Mouse (Mus musculus) hindbrain, postnatal 0 days (tissue): ENCODE measurements around the gene Ppme1. TPM values are rescaled to one million over a fixed set of nuclear protein-coding genes. Genes with fewer than 3 reads are reported as not detected.

ENCODE experiments used
- ATAC-seq: fragments of 200-750 bp; cut with Nextera tagmentation; 2 replicates; pipeline ENCODE4 v1.8.0; 2017; ENCODE audit warnings: mild to moderate bottlenecking, moderate TSS enrichment, moderate library complexity
- DNase-seq: peaks from one replicate; pipeline ENCODE4 v3.0.0-alpha.2; 2015; ENCODE audit warnings: low spot score
- H3K27ac ChIP-seq: fragments of 300-500 bp; sonication (generic); 2 replicates; pipeline ENCODE4 v1.5.1; 2014; ENCODE audit warnings: mild to moderate bottlenecking
- H3K27me3 ChIP-seq: fragments of 300-500 bp; sonication (generic); 2 replicates; pipeline ENCODE4 v1.6.1; 2014; ENCODE audit warnings: low read length, mixed read lengths; ENCODE audit not compliant: insufficient read depth
- H3K36me3 ChIP-seq: fragments of 300-500 bp; sonication (generic); 2 replicates; pipeline ENCODE4 v1.6.1; 2014; ENCODE audit warnings: low read length, mixed read lengths; ENCODE audit not compliant: insufficient read depth
- H3K4me1 ChIP-seq: fragments of 300-500 bp; sonication (generic); 2 replicates; pipeline ENCODE4 v1.6.1; 2014; ENCODE audit warnings: antibody characterized with exemption, low read length, mixed read lengths; ENCODE audit not compliant: insufficient read depth
- H3K4me2 ChIP-seq: fragments of 300-500 bp; sonication (generic); 2 replicates; pipeline ENCODE4 v1.6.1; 2014; ENCODE audit warnings: low read depth, mild to moderate bottlenecking, low read length, moderate library complexity, mixed read lengths
- H3K4me3 ChIP-seq: fragments of 300-500 bp; sonication (generic); 2 replicates; pipeline ENCODE4 v1.5.1; 2014; ENCODE audit warnings: low read length
- H3K9ac ChIP-seq: fragments of 300-500 bp; sonication (generic); replicated peaks from 2 replicates; pipeline ENCODE4 v1.6.1; 2014; ENCODE audit warnings: mild to moderate bottlenecking, low read length, moderate library complexity, mixed read lengths
- H3K9me3 ChIP-seq: fragments of 300-500 bp; sonication (generic); 2 replicates; pipeline ENCODE4 v1.6.1; 2016; ENCODE audit warnings: low read length, mixed read lengths
- CTCF ChIP-seq: IDR thresholded peaks from 2 replicates; pipeline ENCODE4 v1.5.1; 2016; ENCODE audit warnings: antibody characterized with exemption, control low read depth, low read depth
- WGBS: fragments of 180-500 bp; shearing (Covaris S2); extraction: QIAGEN DNeasy Blood & Tissue Kit; methylation state at CpG from one replicate; pipeline ENCODE4 v1.1.7; 2014; 5-methylcytosine and 5-hydroxymethylcytosine counted together
- polyA plus RNA-seq: library from polyadenylated mRNA; unstranded; fragments of >200 nt; fragmentation: Nextera tagmentation; extraction: Ambion mirVana; gene quantifications from 2 replicates; pipeline ENCODE4 v1.2.1, GENCODE M21; 2015
- total RNA-seq: library from RNA; depleted of rRNA; stranded (reverse); fragments of >200 nt; gene quantifications from 2 replicates; pipeline ENCODE4 v1.2.3, GENCODE M21; 2014

Ppme1 gene
- total and polyA plus RNA-seq, 2 experiments from 2014 or later = 133 to 138 TPM

DNA sequence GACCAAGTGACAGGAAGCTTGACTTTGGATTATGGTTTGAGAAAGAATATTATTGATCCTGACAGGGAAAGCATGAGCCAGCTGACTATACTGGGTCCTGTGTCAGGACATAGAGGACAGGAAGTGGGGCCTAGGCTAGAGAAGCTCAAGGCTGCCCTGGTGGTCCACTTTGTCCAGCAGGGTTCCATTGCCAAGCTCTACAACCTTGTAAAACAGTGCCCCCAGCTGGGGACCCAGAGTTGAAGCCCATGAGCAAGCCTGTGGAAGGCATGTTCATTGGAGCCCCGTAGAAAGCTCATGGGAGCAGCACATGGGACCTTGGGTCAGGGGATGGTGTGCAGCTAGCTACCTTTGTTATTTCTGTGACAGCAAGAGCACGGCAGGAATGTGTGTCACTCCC is 20.2 kb upstream of the Ppme1 start:
- 81% methylated on average over 2 of the region's 2 CpGs for WGBS
- no peaks in the 10 kb centered on the region for H3K9me3 ChIP-seq
- peaks cover 23% of the 10 kb centered on the region for H3K36me3 ChIP-seq

DNA sequence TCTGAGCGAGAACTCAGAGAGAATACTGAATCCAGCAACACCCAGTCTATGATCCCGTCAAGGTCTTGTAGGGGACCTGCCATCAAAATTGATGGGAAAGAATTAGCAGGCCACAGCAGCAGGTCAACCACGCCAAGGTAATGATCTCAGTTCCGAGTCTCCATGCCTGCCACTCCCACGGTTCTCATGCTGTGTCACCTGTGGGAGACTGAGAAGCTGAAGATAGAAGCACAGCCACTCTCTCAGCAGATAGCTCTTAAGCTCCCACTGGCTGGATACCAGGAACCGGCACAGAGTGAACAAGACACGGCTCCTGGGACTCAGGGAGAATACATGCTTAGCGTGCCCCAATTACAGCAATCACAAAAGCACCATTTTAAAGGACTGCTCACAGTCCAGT is 18.1 kb upstream of the Ppme1 start:
- no peak overlapping the region for H3K4me3 ChIP-seq
- H3K4me1 ChIP-seq = no peaks in the 10 kb centered on the region
- H3K27me3 ChIP-seq = no peaks in the 10 kb centered on the region
- no peak for ATAC-seq
- H3K36me3 ChIP-seq = peaks cover 22% of the 10 kb centered on the region
- H3K9me3 ChIP-seq = no peaks in the 10 kb centered on the region
- TF ChIP-seq CTCF = no peak
- H3K4me2 ChIP-seq = no peak overlapping the region
- DNase-seq = no peak
- 80% methylated on average over 8 of the region's 8 CpGs for WGBS
- no peak overlapping the region for H3K9ac ChIP-seq
- H3K27ac ChIP-seq = no peak overlapping the region

More for the DNA sequence above, 20.2 kb upstream of the Ppme1 start:
- H3K27ac ChIP-seq = no peak overlapping the region
- no peak overlapping the region for H3K4me3 ChIP-seq
- H3K9ac ChIP-seq = no peak overlapping the region
- TF ChIP-seq CTCF = peak; percentile 37; the same call in 1 of the 2 replicates
- no peaks in the 10 kb centered on the region for H3K4me1 ChIP-seq
- ATAC-seq = no peak
- H3K4me2 ChIP-seq = no peak overlapping the region
- H3K27me3 ChIP-seq = no peaks in the 10 kb centered on the region
- peak; percentile 20 for DNase-seq

DNA sequence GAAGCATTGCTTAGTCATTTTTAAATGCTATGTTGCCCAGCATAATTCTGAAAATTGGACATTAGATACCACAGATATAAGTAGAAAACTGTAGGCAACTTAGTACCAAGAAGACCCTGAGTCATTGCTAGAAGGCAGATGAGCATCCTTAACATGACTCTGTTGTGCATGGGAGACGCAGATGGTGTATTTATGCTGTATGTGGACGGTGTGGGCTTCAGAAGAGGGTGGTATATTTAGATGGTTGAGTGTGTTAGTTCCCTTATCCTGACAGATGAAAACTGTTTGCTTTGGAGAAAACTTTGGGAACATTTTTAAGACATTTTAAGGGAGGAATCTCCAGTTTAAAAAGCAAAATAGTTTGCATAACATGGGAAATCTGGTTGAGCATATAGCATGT is 16.1 kb upstream of the Ppme1 start:
- TF ChIP-seq CTCF = no peak
- Histone ChIP-seq H3K27ac (no peak overlapping the region), H3K9ac (no peak overlapping the region), H3K4me3 (no peak overlapping the region), H3K4me2 (no peak overlapping the region), H3K36me3 (peaks cover 19% of the 10 kb centered on the region), H3K4me1 (no peaks in the 10 kb centered on the region), H3K27me3 (no peaks in the 10 kb centered on the region), H3K9me3 (no peaks in the 10 kb centered on the region)
- DNase-seq (no peak), ATAC-seq (no peak)
- WGBS = 95% methylated on average over 2 of the region's 2 CpGs

DNA sequence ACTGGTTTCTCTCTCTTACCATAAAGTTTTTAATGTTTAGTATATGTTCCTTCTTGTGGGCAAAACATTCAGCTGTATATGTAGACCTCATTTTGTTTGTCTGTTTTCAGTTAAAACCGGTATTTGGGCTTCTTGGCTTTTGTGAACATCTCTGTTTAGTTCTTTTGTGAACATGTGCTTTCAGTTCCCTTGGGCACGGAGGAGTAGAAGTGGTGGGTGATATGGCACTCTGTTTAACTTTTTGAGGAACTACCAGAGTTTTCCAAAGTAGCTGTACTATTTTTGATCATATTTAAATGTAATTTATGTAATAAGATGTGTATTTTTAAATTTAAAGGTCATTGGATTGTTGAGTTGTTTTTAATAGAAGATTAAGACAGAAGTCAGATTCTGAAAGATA is 11.1 kb upstream of the Ppme1 start:
- Histone ChIP-seq H3K4me3 (no peak overlapping the region), H3K9me3 (no peaks in the 10 kb centered on the region), H3K4me2 (no peak overlapping the region), H3K27me3 (no peaks in the 10 kb centered on the region), H3K9ac (no peak overlapping the region), H3K27ac (no peak overlapping the region), H3K4me1 (no peaks in the 10 kb centered on the region), H3K36me3 (no peaks in the 10 kb centered on the region; the same call in 1 of the 2 replicates)
- DNase-seq (no peak), ATAC-seq (no peak)
- WGBS = 82% methylated on average over 2 of the region's 2 CpGs
- TF ChIP-seq CTCF = no peak

DNA sequence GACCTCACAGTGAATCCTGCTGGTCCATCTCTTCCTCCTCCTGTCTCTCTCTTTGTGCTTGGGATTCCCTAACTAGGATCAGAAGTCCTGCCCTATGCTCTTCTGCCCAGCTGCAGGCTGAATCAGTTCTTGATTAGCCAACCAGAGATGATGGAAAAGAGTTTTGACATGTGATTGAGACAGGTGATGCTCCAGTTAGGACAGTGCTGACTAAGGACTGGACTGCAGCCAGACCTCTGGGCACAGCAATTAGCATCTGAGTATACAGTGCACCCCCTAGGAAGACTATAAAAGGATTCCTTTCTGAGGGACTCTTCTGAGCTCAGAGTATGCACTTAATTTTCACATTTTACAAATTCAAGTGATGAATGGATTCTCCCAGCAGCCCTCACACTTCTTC is 9.1 kb upstream of the Ppme1 start:
- H3K4me1 ChIP-seq = no peaks in the 10 kb centered on the region
- DNase-seq (no peak), ATAC-seq (no peak)
- H3K9me3 ChIP-seq = no peaks in the 10 kb centered on the region
- no peak overlapping the region for H3K27ac ChIP-seq
- no peaks in the 10 kb centered on the region; the same call in 1 of the 2 replicates for H3K36me3 ChIP-seq
- no peak overlapping the region for H3K4me2 ChIP-seq
- no peak overlapping the region for H3K9ac ChIP-seq
- no peaks in the 10 kb centered on the region for H3K27me3 ChIP-seq
- TF ChIP-seq CTCF = no peak
- H3K4me3 ChIP-seq = no peak overlapping the region

DNA sequence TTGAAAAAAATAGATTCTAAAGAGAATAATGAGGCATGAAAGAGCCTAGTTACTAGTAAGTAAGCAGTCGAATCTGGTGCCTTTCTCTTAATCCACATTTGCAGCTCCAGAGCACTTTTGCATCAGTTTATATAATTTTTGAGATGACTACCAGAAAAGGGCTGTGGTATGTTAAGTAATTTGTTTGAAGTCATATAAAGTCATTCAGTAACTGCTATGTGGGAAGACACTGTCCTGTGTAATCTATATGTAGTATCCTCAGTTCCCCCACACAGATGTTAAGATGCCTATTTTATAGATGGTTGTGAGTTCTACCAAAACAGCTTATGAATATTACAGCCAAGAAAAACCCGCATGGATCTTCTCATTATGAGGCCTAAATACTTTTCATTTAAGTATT is 6.2 kb upstream of the Ppme1 start:
- no peak overlapping the region for H3K4me2 ChIP-seq
- no peak for ATAC-seq
- 79% methylated on average over 2 of the region's 2 CpGs for WGBS
- H3K9ac ChIP-seq = no peak overlapping the region
- no peaks in the 10 kb centered on the region for H3K4me1 ChIP-seq
- no peak overlapping the region for H3K4me3 ChIP-seq
- no peaks in the 10 kb centered on the region for H3K9me3 ChIP-seq
- TF ChIP-seq CTCF = no peak
- no peaks in the 10 kb centered on the region for H3K27me3 ChIP-seq
- DNase-seq = no peak
- no peaks in the 10 kb centered on the region; the same call in 1 of the 2 replicates for H3K36me3 ChIP-seq
- H3K27ac ChIP-seq = no peak overlapping the region

DNA sequence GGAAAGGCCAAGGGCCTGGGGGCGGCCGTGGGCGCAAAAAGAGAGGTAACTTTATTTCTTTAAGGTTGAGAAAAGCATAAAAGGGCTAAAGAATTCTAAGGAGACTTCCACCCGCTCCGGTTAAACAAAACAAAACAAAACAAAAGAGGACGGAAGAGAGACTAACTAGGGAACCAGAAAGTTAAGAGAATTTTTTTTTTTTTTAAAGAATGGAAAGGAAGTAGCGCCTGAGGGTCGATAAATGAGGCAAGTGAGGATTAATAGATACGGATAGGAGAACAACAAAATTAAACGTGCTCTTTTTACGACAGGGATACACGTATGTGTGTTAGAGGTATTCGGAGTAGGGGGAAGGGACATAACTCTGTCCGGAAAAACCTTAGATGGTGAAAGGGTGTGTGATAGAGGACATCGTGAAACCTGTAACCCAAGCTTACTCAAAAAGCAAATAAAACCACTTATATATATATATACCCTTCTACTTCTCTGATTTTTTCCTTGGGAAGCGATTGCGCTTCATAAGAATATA is 409 bp upstream of the Ppme1 start:
- DNase-seq (peak; percentile 4), ATAC-seq (no peak)
- Histone ChIP-seq H3K9me3 (no peaks in the 10 kb centered on the region), H3K4me2 (peak overlapping the region; percentile 53), H3K4me3 (peak overlapping the region; percentile 63), H3K4me1 (peaks cover 20% of the 10 kb centered on the region), H3K9ac (peak overlapping the region; percentile 52; the same call in 1 of the 2 replicates), H3K36me3 (no peaks in the 10 kb centered on the region; the same call in 1 of the 2 replicates), H3K27ac (peak overlapping the region; percentile 85), H3K27me3 (no peaks in the 10 kb centered on the region)
- TF ChIP-seq CTCF = no peak
- WGBS = 8% methylated on average over 17 of the region's 17 CpGs
